Mouse (Mus musculus) gastrocnemius, postnatal 14 days (tissue): ENCODE results near the gene Snx21. TPM values are rescaled to one million over a fixed set of nuclear protein-coding genes. Genes with fewer than 3 reads are reported as not detected.
A peak's percentile ranks its signal among the peaks of the same experiment; 100 is the strongest.

ENCODE experiments used
- DNase-seq: peaks from one replicate; pipeline ENCODE4 v3.0.0; 2021; ENCODE audit warnings: mixed read lengths
- intact Hi-C: fragments of 180-260 bp; cut with DNase I; formaldehyde crosslinking; loops from one replicate; pipeline ENCODE4 v1.15.1; 2025; ENCODE audit warnings: low total_unique reads
- total RNA-seq, 2 experiments: library from RNA; stranded (reverse); gene quantifications; 2 replicates each; pipeline ENCODE4 v1.2.3; 2021

The Snx21 gene
- total RNA-seq, 2 experiments from 2014 or later: 18.0 to 18.7 TPM

GRCm38 (mm10) chr2:164817703-164818102 lies 32.1 kb downstream of the Snx21 start:
- no peak for DNase-seq
- intact Hi-C loops: no loop called here

DNA sequence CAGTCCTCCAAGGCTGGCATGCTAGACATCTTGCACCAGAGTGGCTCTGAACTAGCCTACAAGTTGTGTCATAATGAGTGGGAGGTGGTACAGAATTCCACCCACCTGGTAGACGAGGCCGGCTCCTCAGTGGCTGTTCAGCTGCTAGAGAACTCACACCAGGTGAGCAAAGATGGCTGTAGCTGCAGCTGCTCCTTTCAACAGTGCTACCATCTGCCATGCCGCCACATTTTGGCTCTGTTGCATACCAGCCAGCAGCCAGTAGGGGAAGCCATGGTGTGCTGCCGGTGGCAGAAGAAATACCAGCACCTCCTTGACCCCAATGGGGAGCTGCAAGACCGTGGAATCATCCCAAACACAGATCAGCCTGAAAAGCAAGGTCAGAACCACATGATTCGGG lies 35.4 kb downstream of the Snx21 start:
- DNase-seq: no peak
- intact Hi-C loops: no loop called here

GRCm38 (mm10) chr2:164822636-164823165 lies 37.1 kb downstream of the Snx21 start, which contains the start of gene Zswim1:
TSS of gene Zswim1 (plus strand) at chr2:164822686.
- DNase-seq: peak; percentile 98
- intact Hi-C loops: no loop called here

- DNase-seq: no peak
- intact Hi-C loops: no loop called here
These were observed 37.6 kb downstream of the Snx21 start for GRCm38 (mm10) chr2:164823181-164823585.

DNA sequence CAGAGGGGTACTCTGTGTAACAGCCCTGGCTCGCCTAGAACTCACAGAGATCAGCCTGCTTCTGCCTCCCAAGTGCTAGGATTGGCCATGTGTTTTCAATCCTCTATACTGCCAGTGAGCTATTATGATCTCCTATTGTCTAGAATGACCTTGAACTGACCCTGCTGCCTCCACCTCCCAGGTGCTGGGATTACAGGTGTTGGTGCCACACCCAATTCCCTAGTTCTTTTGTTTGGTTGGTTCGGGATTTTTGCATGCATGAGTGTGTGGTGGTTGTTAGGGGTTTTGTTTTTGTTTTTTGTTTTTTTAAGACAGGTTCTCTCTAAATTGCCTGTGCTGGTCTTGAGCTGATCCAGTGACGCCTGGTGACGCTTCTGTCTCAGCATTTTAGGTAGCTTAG lies 38.3 kb downstream of the Snx21 start:
- intact Hi-C loops: no loop called here
- DNase-seq: no peak

GRCm38 (mm10) chr2:164825521-164825920 lies 39.9 kb downstream of the Snx21 start:
- intact Hi-C loops: no loop called here
- no peak for DNase-seq

DNA sequence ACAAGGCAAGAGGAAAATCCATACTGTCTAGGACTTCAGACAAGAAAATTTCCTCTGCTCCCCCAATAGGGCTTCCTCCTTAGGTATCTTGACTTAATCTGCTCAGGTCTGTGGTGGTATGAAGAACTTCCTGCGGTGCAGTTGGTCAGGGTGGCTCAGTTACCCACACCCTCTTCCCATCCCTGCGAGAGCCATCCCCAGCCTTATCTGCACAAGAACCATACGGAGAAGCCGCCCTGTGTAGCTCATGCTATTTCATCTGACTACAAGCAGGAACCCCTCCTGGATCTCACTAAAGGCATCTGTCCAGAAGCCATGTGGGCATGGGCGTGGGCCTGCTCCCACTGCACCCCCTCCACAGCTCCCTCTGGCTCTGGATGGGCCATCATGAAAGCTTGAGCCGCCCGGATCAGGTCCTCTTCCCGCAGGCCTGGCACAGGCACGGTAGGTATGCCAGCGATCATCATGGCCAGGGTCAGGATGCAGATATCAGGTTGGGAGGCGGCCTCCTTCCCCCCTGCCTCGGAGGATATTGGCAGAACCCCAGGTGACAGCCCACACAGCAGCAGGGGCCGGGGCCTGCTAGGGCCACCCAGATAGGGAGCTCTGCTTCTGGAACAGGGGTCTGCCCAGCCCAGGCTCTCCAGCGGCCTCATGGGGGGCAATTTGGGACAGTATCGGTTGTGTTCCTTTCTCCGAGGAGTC lies 41.7 kb downstream of the Snx21 start:
- DNase-seq: no peak
- intact Hi-C loops: no loop called here

DNA sequence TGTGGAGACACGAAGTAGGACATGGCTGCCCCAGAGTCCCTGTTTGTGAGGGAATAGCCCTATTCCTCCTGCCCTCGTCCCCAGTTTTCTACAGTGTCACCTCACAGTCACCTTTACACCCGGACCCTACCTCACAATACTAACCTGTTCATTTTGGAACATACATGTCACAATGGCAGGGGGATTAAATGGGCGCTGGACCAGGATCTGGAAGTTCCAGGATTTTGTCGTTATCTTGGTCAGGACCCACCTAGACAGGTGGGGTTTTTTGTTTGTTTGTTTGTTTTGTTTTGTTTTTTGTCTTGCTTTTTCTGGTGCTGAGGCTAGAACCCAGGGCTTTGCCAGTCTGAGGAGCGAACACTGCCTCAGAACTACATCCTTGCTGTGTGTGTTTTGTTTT lies 42.8 kb downstream of the Snx21 start, which contains the start of gene Spata25:
TSS of gene Spata25 (minus strand) at position 101 of the 400 bp plus-strand sequence.
- intact Hi-C loops: no loop called here
- DNase-seq: no peak

GRCm38 (mm10) chr2:164829090-164829489 lies 43.5 kb downstream of the Snx21 start:
- intact Hi-C loops: no loop called here
- no peak for DNase-seq

GRCm38 (mm10) chr2:164831029-164831428 lies 45.4 kb downstream of the Snx21 start:
- intact Hi-C loops: loop anchor here (10.0 kb wide), 1 partner anchor 64 kb away; no protein-coding TSS in a partner anchor
- DNase-seq: no peak

GRCm38 (mm10) chr2:164832032-164832747 lies 46.6 kb downstream of the Snx21 start:
- no peak for DNase-seq
- intact Hi-C loops: loop anchor here (10.0 kb wide), 1 partner anchor 63 kb away; no protein-coding TSS in a partner anchor

GRCm38 (mm10) chr2:164832748-164833301 lies 47.2 kb downstream of the Snx21 start, which contains the start of gene Ctsa:
TSS of gene Ctsa (plus strand) at chr2:164832873.
- peak; percentile 80 for DNase-seq
- intact Hi-C loops: loop anchor here (10.0 kb wide), 1 partner anchor 62 kb away; no protein-coding TSS in a partner anchor

DNA sequence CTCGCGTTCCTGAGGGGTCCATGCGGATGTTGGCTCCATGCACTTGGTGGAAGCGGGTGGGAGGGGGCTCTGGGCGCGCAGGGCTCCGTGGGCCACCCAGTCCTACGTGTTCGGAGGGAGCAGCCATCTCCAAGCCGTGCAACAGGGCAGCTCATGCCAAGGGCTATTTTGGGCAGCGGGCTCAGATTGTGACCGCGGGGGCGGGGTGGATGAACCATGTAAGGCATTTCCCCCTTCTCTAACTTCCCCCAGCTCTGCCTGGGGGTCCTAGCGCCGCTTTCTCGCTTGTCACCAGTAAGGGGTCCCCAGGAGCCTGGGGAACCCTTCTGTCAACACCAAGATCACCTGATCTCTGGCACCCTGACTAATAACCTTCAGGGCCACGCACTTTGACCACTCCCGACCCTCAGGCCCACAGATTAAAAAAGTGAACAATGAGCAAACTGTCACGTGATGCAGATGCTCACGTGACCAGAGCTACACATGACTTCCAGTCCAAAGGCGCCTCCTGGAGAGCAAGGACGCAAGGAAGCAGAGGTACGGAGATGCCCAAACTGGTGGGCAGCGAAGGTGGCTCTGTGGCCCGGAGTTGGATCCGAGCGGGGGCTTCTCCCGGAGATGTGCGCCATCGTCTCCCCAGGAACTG lies 47.8 kb downstream of the Snx21 start, which contains the start of gene Neurl2:
TSS of gene Neurl2 (minus strand) at position 143 of the 646 bp plus-strand sequence.
- DNase-seq: peak; percentile 90

DNA sequence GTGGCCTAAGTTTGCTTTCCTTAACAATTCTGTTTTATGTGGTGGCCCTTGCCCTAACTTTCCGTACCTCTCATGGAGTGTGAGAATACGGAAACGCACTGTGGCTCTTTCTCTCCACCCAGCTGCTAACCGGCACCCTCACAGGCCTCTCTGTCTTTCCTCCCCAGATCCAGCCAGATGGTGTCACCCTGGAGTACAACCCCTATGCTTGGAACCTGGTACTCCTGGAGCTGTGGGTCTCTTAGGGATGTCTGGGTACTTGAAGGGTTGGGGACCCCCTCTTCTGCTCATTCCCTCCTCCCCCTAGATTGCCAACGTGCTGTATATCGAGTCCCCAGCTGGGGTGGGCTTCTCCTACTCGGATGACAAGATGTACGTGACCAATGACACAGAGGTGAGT lies 48.9 kb downstream of the Snx21 start:
- DNase-seq: no peak

More for the DNA sequence above, 47.8 kb downstream of the Snx21 start, which contains the start of gene Neurl2:
- intact Hi-C loops: loop anchor here (10.0 kb wide), 1 partner anchor 61 kb away; no protein-coding TSS in a partner anchor

GRCm38 (mm10) chr2:164835164-164835563 lies 49.5 kb downstream of the Snx21 start:
- DNase-seq: no peak
- intact Hi-C loops: loop anchor here (5.0 to 10.0 kb wide), 2 partner anchors 37 to 60 kb away; no protein-coding TSS in a partner anchor

More for the DNA sequence above, 48.9 kb downstream of the Snx21 start:
- intact Hi-C loops: loop anchor here (10.0 kb wide), 1 partner anchor 60 kb away; no protein-coding TSS in a partner anchor
